Mouse (Mus musculus): Measurements from ENCODE around the gene Ryr2. TPM values are rescaled to one million over a fixed set of nuclear protein-coding genes. Genes with fewer than 3 reads are reported as not detected.

Gene Ryr2
- polyA plus RNA-seq, 1 experiment from 2014 or later, result 7.1 TPM

GRCm38 (mm10) chr13:12092379-12093107, 14.2 kb downstream of the Ryr2 start:
- Histone ChIP-seq H3K36me3 (no peaks in the 10 kb centered on the region), H3K27ac (replicated peaks) (no peak overlapping the region), H3K9ac (replicated peaks) (no peak overlapping the region), H3K4me2 (no peak overlapping the region), H3K4me3 (replicated peaks) (no peak overlapping the region), H3K4me1 (no peaks in the 10 kb centered on the region), H3K27me3 (replicated peaks) (no peaks in the 10 kb centered on the region), H3K9me3 (replicated peaks) (no peaks in the 10 kb centered on the region)
- no peak for ATAC-seq (ENCODE audit: low FRiP score)
- whole genome bisulfite sequencing, result 94% methylated on average over 11 of the region's 11 CpGs

- ATAC-seq (ENCODE audit: low FRiP score), result no peak
- Histone ChIP-seq H3K4me1 (0 out of 2 replicates have a peak, but pooled peaks cover 7% of the 10 kb centered on the region), H3K4me3 (replicated peaks) (no peak overlapping the region), H3K27ac (replicated peaks) (no peak overlapping the region), H3K36me3 (no peaks in the 10 kb centered on the region), H3K27me3 (replicated peaks) (0 out of 2 replicates have a peak, but pooled peaks cover 3% of the 10 kb centered on the region), H3K4me2 (no peak overlapping the region), H3K9ac (replicated peaks) (no peak overlapping the region), H3K9me3 (replicated peaks) (no peaks in the 10 kb centered on the region)
- WGBS, result 86% methylated on average over 2 of the region's 2 CpGs
Measured at GRCm38 (mm10) chr13:12084112-12084475, 22.7 kb downstream of the Ryr2 start.

GRCm38 (mm10) chr13:12083443-12084111, 23.2 kb downstream of the Ryr2 start:
- Histone ChIP-seq H3K4me3 (replicated peaks) (no peak overlapping the region), H3K9me3 (replicated peaks) (no peaks in the 10 kb centered on the region), H3K27me3 (replicated peaks) (0 out of 2 replicates have a peak, but pooled peaks cover 3% of the 10 kb centered on the region), H3K36me3 (no peaks in the 10 kb centered on the region), H3K9ac (replicated peaks) (no peak overlapping the region), H3K27ac (replicated peaks) (no peak overlapping the region), H3K4me2 (no peak overlapping the region), H3K4me1 (0 out of 2 replicates have a peak, but pooled peaks cover 7% of the 10 kb centered on the region)
- no peak for ATAC-seq (ENCODE audit: low FRiP score)
- 38% methylated on average over 10 of the region's 10 CpGs for WGBS

GRCm38 (mm10) chr13:12080590-12080989, 26.2 kb downstream of the Ryr2 start:
- Histone ChIP-seq H3K36me3 (no peaks in the 10 kb centered on the region), H3K27ac (replicated peaks) (no peak overlapping the region), H3K4me1 (0 out of 2 replicates have a peak, but pooled peaks cover 7% of the 10 kb centered on the region), H3K9ac (replicated peaks) (no peak overlapping the region), H3K9me3 (replicated peaks) (no peaks in the 10 kb centered on the region), H3K4me2 (no peak overlapping the region), H3K4me3 (replicated peaks) (no peak overlapping the region), H3K27me3 (replicated peaks) (0 out of 2 replicates have a peak, but pooled peaks cover 3% of the 10 kb centered on the region)
- WGBS, result 90% methylated on average over 4 of the region's 4 CpGs
- ATAC-seq (ENCODE audit: low FRiP score), result no peak

- Histone ChIP-seq H3K4me1 (0 out of 2 replicates have a peak, but pooled peaks cover 7% of the 10 kb centered on the region), H3K9me3 (replicated peaks) (no peaks in the 10 kb centered on the region), H3K27me3 (replicated peaks) (0 out of 2 replicates have a peak, but pooled peaks cover 3% of the 10 kb centered on the region), H3K27ac (replicated peaks) (no peak overlapping the region), H3K4me2 (no peak overlapping the region), H3K9ac (replicated peaks) (no peak overlapping the region), H3K36me3 (no peaks in the 10 kb centered on the region), H3K4me3 (replicated peaks) (no peak overlapping the region)
- 88% methylated on average over 4 of the region's 4 CpGs for WGBS
- ATAC-seq (ENCODE audit: low FRiP score), result no peak
Measured at GRCm38 (mm10) chr13:12079536-12079935, 27.2 kb downstream of the Ryr2 start.

GRCm38 (mm10) chr13:12074897-12075296, 31.8 kb downstream of the Ryr2 start:
- Histone ChIP-seq H3K36me3 (no peaks in the 10 kb centered on the region), H3K27me3 (replicated peaks) (no peaks in the 10 kb centered on the region), H3K4me2 (no peak overlapping the region), H3K4me1 (peaks cover 12% of the 10 kb centered on the region), H3K4me3 (replicated peaks) (no peak overlapping the region), H3K27ac (replicated peaks) (no peak overlapping the region), H3K9me3 (replicated peaks) (no peaks in the 10 kb centered on the region), H3K9ac (replicated peaks) (no peak overlapping the region)
- 83% methylated on average over 6 of the region's 6 CpGs for WGBS
- ATAC-seq (ENCODE audit: low FRiP score), result no peak

GRCm38 (mm10) chr13:12072571-12072970, 34.2 kb downstream of the Ryr2 start:
- H3K27ac ChIP-seq (replicated peaks), result peak overlapping the region; percentile 47; the same call in 1 of the 2 replicates
- no peaks in the 10 kb centered on the region for H3K36me3 ChIP-seq
- H3K27me3 ChIP-seq (replicated peaks), result no peaks in the 10 kb centered on the region
- no peaks in the 10 kb centered on the region for H3K9me3 ChIP-seq (replicated peaks)
- no peak overlapping the region for H3K4me3 ChIP-seq (replicated peaks)
- H3K4me1 ChIP-seq, result peaks cover 12% of the 10 kb centered on the region
- no peak overlapping the region for H3K4me2 ChIP-seq
- 44% methylated on average over 7 of the region's 7 CpGs for WGBS
- peak; percentile 39; the same call in 1 of the 2 replicates for ATAC-seq (ENCODE audit: low FRiP score)
- H3K9ac ChIP-seq (replicated peaks), result no peak overlapping the region

- H3K36me3 ChIP-seq, result no peaks in the 10 kb centered on the region
- H3K4me3 ChIP-seq (replicated peaks), result no peak overlapping the region
- peak; percentile 36; the same call in 1 of the 2 replicates for ATAC-seq (ENCODE audit: low FRiP score)
- H3K27me3 ChIP-seq (replicated peaks), result no peaks in the 10 kb centered on the region
- no peak overlapping the region for H3K4me2 ChIP-seq
- peaks cover 12% of the 10 kb centered on the region for H3K4me1 ChIP-seq
- WGBS, result 24% methylated on average over 3 of the region's 3 CpGs
- no peaks in the 10 kb centered on the region for H3K9me3 ChIP-seq (replicated peaks)
- peak overlapping the region; percentile 47; the same call in 1 of the 2 replicates for H3K27ac ChIP-seq (replicated peaks)
- H3K9ac ChIP-seq (replicated peaks), result no peak overlapping the region
Measured at GRCm38 (mm10) chr13:12072112-12072511, 34.6 kb downstream of the Ryr2 start.

GRCm38 (mm10) chr13:12070157-12071129, 36.3 kb downstream of the Ryr2 start:
- Histone ChIP-seq H3K4me3 (replicated peaks) (no peak overlapping the region), H3K36me3 (no peaks in the 10 kb centered on the region), H3K4me2 (no peak overlapping the region), H3K9me3 (replicated peaks) (no peaks in the 10 kb centered on the region), H3K27me3 (replicated peaks) (no peaks in the 10 kb centered on the region), H3K4me1 (peaks cover 12% of the 10 kb centered on the region), H3K27ac (replicated peaks) (no peak overlapping the region), H3K9ac (replicated peaks) (no peak overlapping the region)
- 85% methylated on average over 14 of the region's 14 CpGs for WGBS
- ATAC-seq (ENCODE audit: low FRiP score), result no peak

- Histone ChIP-seq H3K4me2 (no peak overlapping the region), H3K9ac (replicated peaks) (no peak overlapping the region), H3K9me3 (replicated peaks) (no peaks in the 10 kb centered on the region), H3K4me1 (no peaks in the 10 kb centered on the region), H3K27ac (replicated peaks) (no peak overlapping the region), H3K4me3 (replicated peaks) (no peak overlapping the region), H3K36me3 (no peaks in the 10 kb centered on the region), H3K27me3 (replicated peaks) (no peaks in the 10 kb centered on the region)
- WGBS, result 85% methylated on average over 4 of the region's 4 CpGs
- ATAC-seq (ENCODE audit: low FRiP score), result no peak
Measured at GRCm38 (mm10) chr13:12064576-12064975, 42.2 kb downstream of the Ryr2 start.

- H3K4me3 ChIP-seq (replicated peaks), result no peak overlapping the region
Measured at GRCm38 (mm10) chr13:12063561-12063960, 43.2 kb downstream of the Ryr2 start.

More at GRCm38 (mm10) chr13:12063561-12063960, 43.2 kb downstream of the Ryr2 start:
- H3K9ac ChIP-seq (replicated peaks), result no peak overlapping the region
- 75% methylated on average over 4 of the region's 4 CpGs for WGBS
- no peaks in the 10 kb centered on the region for H3K9me3 ChIP-seq (replicated peaks)
- no peaks in the 10 kb centered on the region for H3K27me3 ChIP-seq (replicated peaks)
- H3K4me1 ChIP-seq, result no peaks in the 10 kb centered on the region
- no peak overlapping the region for H3K4me2 ChIP-seq
- H3K27ac ChIP-seq (replicated peaks), result no peak overlapping the region
- H3K36me3 ChIP-seq, result no peaks in the 10 kb centered on the region
- ATAC-seq (ENCODE audit: low FRiP score), result no peak
